Mouse (Mus musculus) C2C12 (cell line): ENCODE measurements around the gene Bahd1.

ENCODE experiments used
- CTCF ChIP-seq: IDR thresholded peaks from one replicate; pipeline ENCODE4 v1.5.1; 2011; ENCODE audit not compliant: control insufficient read depth, insufficient read depth, insufficient read length
- MAX ChIP-seq: IDR thresholded peaks from one replicate; pipeline ENCODE4 v1.6.1; 2011; ENCODE audit warnings: mild to moderate bottlenecking, control low read depth
- MYOD1 ChIP-seq: IDR thresholded peaks from one replicate; pipeline ENCODE4 v1.6.1; 2011; ENCODE audit warnings: low read depth; ENCODE audit not compliant: control insufficient read depth, insufficient read length
- MYOG ChIP-seq: IDR thresholded peaks from one replicate; pipeline ENCODE4 v1.6.1; 2011; ENCODE audit not compliant: control insufficient read depth, insufficient read length; ENCODE audit errors: extremely low read depth
- USF1 ChIP-seq: IDR thresholded peaks from one replicate; pipeline ENCODE4 v1.6.1; 2011; ENCODE audit warnings: low read depth, mild to moderate bottlenecking, control low read depth, moderate library complexity

DNA sequence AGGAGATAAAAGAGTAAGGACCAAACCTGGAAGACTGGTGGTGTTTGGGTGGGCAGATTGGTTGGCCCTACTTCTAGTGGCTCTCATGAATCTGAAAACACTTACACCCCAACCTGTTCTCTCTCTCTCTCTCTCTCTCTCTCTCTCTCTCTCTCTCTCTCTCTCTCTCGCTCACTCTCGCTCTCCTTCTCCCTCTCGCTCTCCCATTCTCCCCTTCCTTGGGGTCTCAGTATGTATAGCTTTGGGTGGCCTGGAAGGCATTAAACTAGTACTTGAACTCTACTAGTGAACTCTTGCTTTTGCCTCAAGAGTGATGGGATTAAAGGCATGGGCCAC, 37.9 kb upstream of the Bahd1 start:
- TF ChIP-seq CTCF (no peak), MYOD1 (no peak), USF1 (no peak), MAX (no peak), MYOG (no peak)
